ENCODE assay signal across 34 mouse cellular contexts in genomic region chr7:101777053-101777452, GRCm38 (mm10). TPM values are rescaled to one million over a fixed set of nuclear protein-coding genes. Genes with fewer than 3 reads are reported as not detected.
"Had no signal": no experiment of that assay in that cellular context is flagged by ENCODE, and none has a peak within 500 bp of the region (broad histone marks: within the 10 kb centered on the region; RNA-seq: fewer than 3 reads in every experiment).

No protein-coding gene starts in this region.

- ATAC-seq: hindbrain, postnatal 0 days; intestine, embryonic 16.5 days; liver, embryonic 12.5 days had no signal

- H3K4me1 ChIP-seq: heart, embryonic 15.5 days; kidney, embryonic 15.5 days; limb, embryonic 13.5 days; limb, embryonic 15.5 days; liver, embryonic 12.5 days had no signal

- DNase-seq: gastrocnemius, adult 2 months; gastrocnemius, postnatal 10 days; gastrocnemius, postnatal 25 days; heart, adult 11 months; heart, adult 2 months; heart, postnatal 14 days; heart, postnatal 36 days; kidney, adult 11 months; kidney, adult 2 months; kidney, adult 9 months; kidney, postnatal 14 days; kidney, postnatal 36 days; layer of hippocampus, adult 9-11 months; layer of hippocampus, postnatal 36 days; left cerebral cortex, postnatal 4 days had no signal

- H3K4me3 ChIP-seq: gastrocnemius, adult 2 months; heart, adult 2 months; heart, embryonic 13.5 days; heart, embryonic 15.5 days; hindbrain, embryonic 13.5 days; hindbrain, embryonic 15.5 days; kidney, embryonic 15.5 days; limb, embryonic 13.5 days; limb, embryonic 15.5 days; liver, embryonic 12.5 days had no signal

- H3K27me3 ChIP-seq: heart, embryonic 13.5 days; heart, embryonic 15.5 days; hindbrain, embryonic 13.5 days; hindbrain, embryonic 15.5 days; kidney, embryonic 15.5 days; limb, embryonic 13.5 days; limb, embryonic 15.5 days; liver, embryonic 12.5 days had no signal

- H3K36me3 ChIP-seq: heart, embryonic 15.5 days had no signal

- H3K9ac ChIP-seq: heart, embryonic 13.5 days; heart, embryonic 15.5 days; hindbrain, embryonic 13.5 days; hindbrain, embryonic 15.5 days; kidney, embryonic 15.5 days; limb, embryonic 13.5 days; limb, embryonic 15.5 days; liver, embryonic 12.5 days had no signal

- H3K27ac ChIP-seq: gastrocnemius, adult 2 months; heart, adult 2 months; heart, embryonic 13.5 days; heart, embryonic 15.5 days; hindbrain, embryonic 13.5 days; hindbrain, embryonic 15.5 days; hindbrain, postnatal 0 days; kidney, embryonic 15.5 days; kidney, postnatal 0 days; limb, embryonic 13.5 days; limb, embryonic 15.5 days; liver, embryonic 12.5 days had no signal

- H3K9me3 ChIP-seq: heart, embryonic 13.5 days; heart, embryonic 15.5 days; hindbrain, embryonic 13.5 days; hindbrain, embryonic 15.5 days; kidney, embryonic 15.5 days; limb, embryonic 13.5 days; limb, embryonic 15.5 days; liver, embryonic 12.5 days had no signal

RNA-seq across cellular contexts. Expression of gene Phox2a, which starts 41.1 kb away (rescaled TPM):
- total RNA-seq: gastrocnemius, adult 2 months; gastrocnemius, postnatal 25 days; hematopoietic stem cell, adult 5-6 weeks; layer of hippocampus, adult 18-20 months; layer of hippocampus, postnatal 14 days; layer of hippocampus, postnatal 36 days; left cerebral cortex, postnatal 10 days; left cerebral cortex, postnatal 25 days; left cerebral cortex, postnatal 4 days; liver, adult 2 months had no signal
- polyA plus RNA-seq: heart, embryonic 11.5 days; limb, embryonic 11.5 days; limb, embryonic 13.5 days; liver, adult 2 months had no signal
